34 mouse cellular contexts compared by ENCODE assay signal in the genomic region with DNA sequence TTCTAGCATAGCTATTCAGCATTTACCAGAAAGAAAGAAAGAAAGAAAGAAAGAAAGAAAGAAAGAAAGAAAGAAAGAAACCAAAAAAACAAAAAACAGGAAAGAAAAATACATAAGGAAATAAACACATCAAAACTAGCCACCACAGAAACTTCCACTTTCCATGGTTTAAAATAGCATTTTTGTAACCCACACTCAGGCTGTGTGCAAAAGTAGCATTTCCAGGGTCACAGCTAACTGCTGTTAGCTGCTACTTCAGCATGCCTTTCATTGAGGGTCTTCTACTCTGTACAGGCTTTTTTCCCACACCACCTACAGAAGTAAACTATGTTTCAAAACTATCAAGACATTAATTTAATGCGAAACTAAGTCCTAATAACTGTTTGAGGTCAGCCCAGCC. TPM values are rescaled to one million over a fixed set of nuclear protein-coding genes. Genes with fewer than 3 reads are reported as not detected.
DNase-seq lines count a peak whose midpoint lies in the region; ATAC-seq and TF ChIP-seq lines count a peak whose summit lies in the region.
"Had no signal": no experiment of that assay in that cellular context is flagged by ENCODE, and none has a peak within 500 bp of the region (broad histone marks: within the 10 kb centered on the region; RNA-seq: fewer than 3 reads in every experiment).

No protein-coding gene starts in this region.

- TF ChIP-seq CTCF in kidney, adult 2 months (conservative IDR thresholded peaks at IDR 0.05; ENCODE audit: insufficient read depth, insufficient read length, low read depth, low read length), result no peak
- TF ChIP-seq CTCF in bone marrow macrophage, adult 2 months (IDR thresholded peaks at IDR 0.05; ENCODE audit: low read depth, low read length), result no peak

- peaks cover 54% of the 10 kb centered on the region for H3K4me1 ChIP-seq in kidney, embryonic 16.5 days (ENCODE audit: insufficient read depth, low read length)
- H3K4me1 ChIP-seq in kidney, adult 2 months (ENCODE audit: control insufficient read depth, insufficient read depth, low read length), result peaks cover 41% of the 10 kb centered on the region
- H3K4me1 ChIP-seq in midbrain, embryonic 11.5 days (ENCODE audit: control insufficient read depth, insufficient read depth, low read length), result peaks cover 11% of the 10 kb centered on the region
- H3K4me1 ChIP-seq in midbrain, embryonic 10.5 days, result peaks cover 39% of the 10 kb centered on the region
- H3K4me1 ChIP-seq in bone marrow macrophage, adult 2 months (ENCODE audit: control insufficient read depth, insufficient read depth, low read length), result peaks cover 63% of the 10 kb centered on the region

- H3K36me3 ChIP-seq in kidney, embryonic 16.5 days (ENCODE audit: insufficient read depth, low read length), result peaks cover 9% of the 10 kb centered on the region
- no peaks in the 10 kb centered on the region; the same call in 1 of the 2 replicates for H3K36me3 ChIP-seq in kidney, adult 2 months (ENCODE audit: control insufficient read depth, insufficient read depth, low read length)
- no peaks in the 10 kb centered on the region for H3K36me3 ChIP-seq in midbrain, embryonic 11.5 days (ENCODE audit: control insufficient read depth, insufficient read depth, low read length)
- peaks cover 38% of the 10 kb centered on the region for H3K36me3 ChIP-seq in midbrain, embryonic 10.5 days
- no peaks in the 10 kb centered on the region for H3K36me3 ChIP-seq in macrophage (ENCODE audit: inconsistent target)

- WGBS in kidney, embryonic 16.5 days, result 81% methylated on average over 1 of the region's 1 CpGs
- whole genome bisulfite sequencing in kidney, adult 2 months, result 81% methylated on average over 1 of the region's 1 CpGs
- 96% methylated on average over 1 of the region's 1 CpGs for whole genome bisulfite sequencing in midbrain, embryonic 11.5 days
- 88% methylated on average over 1 of the region's 1 CpGs for WGBS in midbrain, embryonic 10.5 days
- 33% methylated on average over 1 of the region's 1 CpGs for WGBS in macrophage (ENCODE audit: missing documents)

- no peak overlapping the region for H3K4me3 ChIP-seq in kidney, embryonic 16.5 days (ENCODE audit: low read length)
- H3K4me3 ChIP-seq in kidney, adult 2 months (ENCODE audit: insufficient read depth, low read depth, low read length), result no peak overlapping the region
- H3K4me3 ChIP-seq in midbrain, embryonic 11.5 days (ENCODE audit: low read depth, low read length), result no peak overlapping the region
- no peak overlapping the region for H3K4me3 ChIP-seq in midbrain, embryonic 10.5 days
- H3K4me3 ChIP-seq in bone marrow macrophage, adult 2 months (ENCODE audit: insufficient read depth, low read length), result peak overlapping the region; percentile 10; the same call in 1 of the 2 replicates
- no peak overlapping the region for H3K4me3 ChIP-seq in macrophage (ENCODE audit: inconsistent target)
- H3K4me3 ChIP-seq: embryonic facial prominence, embryonic 12.5 days; forebrain, embryonic 10.5 days; forebrain, embryonic 15.5 days; heart, embryonic 13.5 days; lung, embryonic 15.5 days; midbrain, embryonic 13.5 days had no signal

- TF ChIP-seq POLR2A in kidney, adult 2 months (IDR thresholded peaks at IDR 0.05; ENCODE audit: low read depth, low read length), result no peak
- no peak for TF ChIP-seq POLR2A in bone marrow macrophage, adult 2 months (IDR thresholded peaks at IDR 0.05; ENCODE audit: borderline replicate concordance, low read depth, low read length)

- H3K9me3 ChIP-seq in kidney, embryonic 16.5 days (ENCODE audit: low read length), result no peaks in the 10 kb centered on the region
- no peaks in the 10 kb centered on the region for H3K9me3 ChIP-seq in midbrain, embryonic 11.5 days (ENCODE audit: control insufficient read depth, low read length)
- no peaks in the 10 kb centered on the region for H3K9me3 ChIP-seq in midbrain, embryonic 10.5 days (replicated peaks)
- H3K9me3 ChIP-seq: embryonic facial prominence, embryonic 12.5 days; forebrain, embryonic 10.5 days; forebrain, embryonic 15.5 days; heart, embryonic 13.5 days; lung, embryonic 15.5 days; midbrain, embryonic 13.5 days had no signal

- H3K4me2 ChIP-seq in kidney, embryonic 16.5 days (replicated peaks; ENCODE audit: low read depth, low read length), result no peak overlapping the region
- H3K4me2 ChIP-seq in midbrain, embryonic 11.5 days, result no peak overlapping the region
- H3K4me2 ChIP-seq: embryonic facial prominence, embryonic 12.5 days; forebrain, embryonic 15.5 days; heart, embryonic 13.5 days; lung, embryonic 15.5 days; midbrain, embryonic 13.5 days had no signal

- no peaks in the 10 kb centered on the region for H3K27me3 ChIP-seq in kidney, embryonic 16.5 days (ENCODE audit: insufficient read depth, low read length)
- H3K27me3 ChIP-seq in kidney, adult 2 months (replicated peaks; ENCODE audit: control insufficient read depth, insufficient read depth, low read length), result no peaks in the 10 kb centered on the region
- H3K27me3 ChIP-seq in midbrain, embryonic 11.5 days (ENCODE audit: control insufficient read depth, insufficient read depth, low read length), result no peaks in the 10 kb centered on the region
- H3K27me3 ChIP-seq in midbrain, embryonic 10.5 days (ENCODE audit: low read depth, poor library complexity, severe bottlenecking), result no peaks in the 10 kb centered on the region
- H3K27me3 ChIP-seq: embryonic facial prominence, embryonic 12.5 days; forebrain, embryonic 15.5 days; heart, embryonic 13.5 days; lung, embryonic 15.5 days; midbrain, embryonic 13.5 days had no signal

- 0 out of 2 replicates have a peak overlapping the region, but pooled peaks have one; percentile 34 for H3K27ac ChIP-seq in kidney, embryonic 16.5 days (ENCODE audit: low read length)
- H3K27ac ChIP-seq in kidney, adult 2 months (ENCODE audit: insufficient read depth, low read depth, low read length), result no peak overlapping the region
- no peak overlapping the region for H3K27ac ChIP-seq in midbrain, embryonic 11.5 days (ENCODE audit: low read depth, low read length)
- H3K27ac ChIP-seq in midbrain, embryonic 10.5 days (replicated peaks), result no peak overlapping the region
- H3K27ac ChIP-seq in bone marrow macrophage, adult 2 months (ENCODE audit: insufficient read depth, low read depth, low read length), result peak overlapping the region; percentile 85
- H3K27ac ChIP-seq in macrophage, result peak overlapping the region; percentile 84
- H3K27ac ChIP-seq: embryonic facial prominence, embryonic 12.5 days; forebrain, embryonic 10.5 days; forebrain, embryonic 15.5 days; heart, embryonic 13.5 days; liver, embryonic 14.5 days; lung, embryonic 15.5 days; midbrain, embryonic 13.5 days had no signal

- ATAC-seq in kidney, embryonic 16.5 days (ENCODE audit: low FRiP score, low TSS enrichment), result no peak
- ATAC-seq in midbrain, embryonic 11.5 days (ENCODE audit: low FRiP score), result no peak
- no peak for ATAC-seq in cerebellum, adult (ENCODE audit: insufficient number of reproducible peaks, low FRiP score, low TSS enrichment)
- ATAC-seq: forebrain, embryonic 15.5 days; hindbrain, embryonic 16.5 days; midbrain, embryonic 13.5 days had no signal

- no peak overlapping the region for H3K9ac ChIP-seq in kidney, embryonic 16.5 days (replicated peaks; ENCODE audit: low read length)
- H3K9ac ChIP-seq in midbrain, embryonic 11.5 days (ENCODE audit: low read length), result no peak overlapping the region
- H3K9ac ChIP-seq: embryonic facial prominence, embryonic 12.5 days; forebrain, embryonic 15.5 days; heart, embryonic 13.5 days; lung, embryonic 15.5 days; midbrain, embryonic 13.5 days had no signal

- peaks cover 85% of the 10 kb centered on the region for H3K79me2 ChIP-seq in macrophage (ENCODE audit: inconsistent target)

- no peak for DNase-seq in kidney, adult 2 months
- DNase-seq in midbrain, embryonic 11.5 days (ENCODE audit: low spot score, missing footprints), result peak; percentile 51
- no peak for DNase-seq in midbrain, embryonic 10.5 days (ENCODE audit: low spot score)
- no peak for DNase-seq in right cerebral cortex, postnatal 4 days
- DNase-seq: adrenal gland, adult 8-10 months; B cell, adult 2 months; cerebellum, adult 11 months; cerebellum, adult 9-10 months; cerebellum, postnatal 36 days; gastrocnemius, postnatal 10 days; heart, postnatal 14 days; kidney, adult 9 months; kidney, postnatal 14 days; retina, postnatal 1 day; right cerebral cortex, postnatal 14 days; spleen, adult 18-20 months had no signal

RNA-seq across cellular contexts. Expression of a gene that starts 3.9 kb away (rescaled TPM):
- 19.1 and 20.9 TPM in 2 replicates for polyA plus RNA-seq in kidney, embryonic 16.5 days (2015; fragmentation: Nextera tagmentation; extraction: Ambion mirVana)
- polyA plus RNA-seq in kidney, adult 2 months (2012; rRNA removed), result 21.9 and 23.4 TPM in 2 replicates
- 17.5 and 18.1 TPM in 2 replicates for polyA plus RNA-seq in midbrain, embryonic 11.5 days (2014; fragmentation: Nextera tagmentation; extraction: Ambion mirVana)
- polyA plus RNA-seq in midbrain, embryonic 10.5 days (2016; fragmentation: Nextera tagmentation; extraction: Ambion mirVana), result 23.7 and 24.2 TPM in 2 replicates
- polyA plus RNA-seq in bone marrow macrophage, adult 2 months (2012; ENCODE audit: insufficient read depth, insufficient read length, missing spikeins), result 69.5 and 74.4 TPM in 2 replicates
- total RNA-seq in macrophage (2018; cell fraction: chromatin; rRNA removed), result 100 to 1,000 TPM in 3 of 26 experiments, 10 to 100 TPM in 22, 1 to 10 TPM in 1; 9.4 to 105 (median 37.6) TPM
- total RNA-seq in macrophage (2018; cell fraction: cytosol; rRNA removed), result 10 to 100 TPM; 17.7 to 56.8 (median 37.1) TPM
- total RNA-seq in macrophage (2018; cell fraction: nucleus; rRNA removed), result 10 to 100 TPM; 15.4 to 88.8 (median 34.8) TPM
- 32.2 to 37.7 TPM (median 33.4 TPM) in 3 replicates for polyA plus RNA-seq in macrophage (2018)

RNA-seq across cellular contexts. Expression of a gene that starts 27.2 kb away (rescaled TPM):
- polyA plus RNA-seq in kidney, embryonic 16.5 days (2015; fragmentation: Nextera tagmentation; extraction: Ambion mirVana), result 1.7 and 2.0 TPM in 2 replicates
- polyA plus RNA-seq in kidney, adult 2 months (2012; rRNA removed), result 9.4 and 10.8 TPM in 2 replicates
- polyA plus RNA-seq in midbrain, embryonic 11.5 days (2014; fragmentation: Nextera tagmentation; extraction: Ambion mirVana), result not detected in 2 replicates
- not detected in 2 replicates for polyA plus RNA-seq in midbrain, embryonic 10.5 days (2016; fragmentation: Nextera tagmentation; extraction: Ambion mirVana)
- polyA plus RNA-seq in bone marrow macrophage, adult 2 months (2012; ENCODE audit: insufficient read depth, insufficient read length, missing spikeins), result not detected in 2 replicates
- total RNA-seq in macrophage (2018; cell fraction: chromatin; rRNA removed), result not detected
- total RNA-seq in macrophage (2018; cell fraction: cytosol; rRNA removed), result not detected
- total RNA-seq in macrophage (2018; cell fraction: nucleus; rRNA removed), result not detected
- polyA plus RNA-seq in macrophage (2018), result not detected in 3 replicates
- total RNA-seq: layer of hippocampus, postnatal 14 days; megakaryocyte, adult 5-6 weeks had no signal
- polyA plus RNA-seq: embryonic facial prominence, embryonic 12.5 days; forebrain, embryonic 10.5 days; forebrain, embryonic 15.5 days; G1E; hindbrain, embryonic 11.5 days; midbrain, embryonic 13.5 days; neural tube, embryonic 14.5 days had no signal

RNA-seq across cellular contexts. Expression of a gene that starts 33.9 kb away (rescaled TPM):
- 0.62 TPM in 1 of 2 replicates, not detected in the other for polyA plus RNA-seq in kidney, embryonic 16.5 days (2015; fragmentation: Nextera tagmentation; extraction: Ambion mirVana)
- 18.2 and 25.8 TPM in 2 replicates for polyA plus RNA-seq in kidney, adult 2 months (2012; rRNA removed)
- 0.11 and 1.4 TPM in 2 replicates for polyA plus RNA-seq in midbrain, embryonic 11.5 days (2014; fragmentation: Nextera tagmentation; extraction: Ambion mirVana)
- 2.2 and 2.4 TPM in 2 replicates for polyA plus RNA-seq in midbrain, embryonic 10.5 days (2016; fragmentation: Nextera tagmentation; extraction: Ambion mirVana)
- 5.6 TPM in 1 of 2 replicates, not detected in the other for polyA plus RNA-seq in bone marrow macrophage, adult 2 months (2012; ENCODE audit: insufficient read depth, insufficient read length, missing spikeins)
- total RNA-seq in macrophage (2018; cell fraction: chromatin; rRNA removed), result 10 to 100 TPM in 19 of 26 experiments, 1 to 10 TPM in 7; 2.2 to 51.7 (median 19.7) TPM
- total RNA-seq in macrophage (2018; cell fraction: cytosol; rRNA removed), result 10 to 100 TPM in 1 of 26 experiments, 1 to 10 TPM in 24, under 1 TPM in 1; 0.75 to 11.8 (median 5.1) TPM
- 10 to 100 TPM in 16 of 26 experiments, 1 to 10 TPM in 9, under 1 TPM in 1; 0.99 to 31.2 (median 14.4) TPM for total RNA-seq in macrophage (2018; cell fraction: nucleus; rRNA removed)
- 4.2 to 8.9 TPM in 2 of 3 replicates, not detected in the other for polyA plus RNA-seq in macrophage (2018)
- total RNA-seq: adrenal gland, postnatal 4 days; heart, postnatal 14 days had no signal
- polyA plus RNA-seq: embryonic facial prominence, embryonic 12.5 days; forebrain, embryonic 15.5 days; hindbrain, embryonic 16.5 days; lung, embryonic 15.5 days; midbrain, embryonic 13.5 days had no signal

RNA-seq across cellular contexts. Expression of a gene that starts 54.6 kb away (rescaled TPM):
- 6.4 TPM in 2 replicates for polyA plus RNA-seq in kidney, embryonic 16.5 days (2015; fragmentation: Nextera tagmentation; extraction: Ambion mirVana)
- 79.7 and 85.4 TPM in 2 replicates for polyA plus RNA-seq in kidney, adult 2 months (2012; rRNA removed)
- polyA plus RNA-seq in midbrain, embryonic 11.5 days (2014; fragmentation: Nextera tagmentation; extraction: Ambion mirVana), result 2.4 and 3.0 TPM in 2 replicates
- 2.9 and 4.2 TPM in 2 replicates for polyA plus RNA-seq in midbrain, embryonic 10.5 days (2016; fragmentation: Nextera tagmentation; extraction: Ambion mirVana)
- 56.0 and 62.1 TPM in 2 replicates for polyA plus RNA-seq in bone marrow macrophage, adult 2 months (2012; ENCODE audit: insufficient read depth, insufficient read length, missing spikeins)
- total RNA-seq in macrophage (2018; cell fraction: chromatin; rRNA removed), result 100 to 1,000 TPM; 143 to 432 (median 230) TPM
- 10 to 100 TPM; 31.1 to 84.7 (median 52.3) TPM for total RNA-seq in macrophage (2018; cell fraction: cytosol; rRNA removed)
- 100 to 1,000 TPM in 23 of 26 experiments, 10 to 100 TPM in 3; 82.0 to 320 (median 157) TPM for total RNA-seq in macrophage (2018; cell fraction: nucleus; rRNA removed)
- 44.8 to 76.0 TPM (median 74.2 TPM) in 3 replicates for polyA plus RNA-seq in macrophage (2018)

Comparison
In these comparisons a context has a peak if more than half of its experiments do, and no peak if none do; other contexts are left out.
1. H3K27ac ChIP-seq: peak in kidney, embryonic 16.5 days (single experiment), bone marrow macrophage, adult 2 months (single experiment) and macrophage (single experiment); none in kidney, adult 2 months (single experiment), midbrain, embryonic 11.5 days (single experiment) and midbrain, embryonic 10.5 days (single experiment).